Mouse (Mus musculus): ENCODE measurements around the gene 4931406P16Rik.

The 4931406P16Rik gene

GRCm38 (mm10) chr7:34312786-34313442 lies 437 bp downstream of the 4931406P16Rik start:
- CTCF ChIA-PET = no interaction called here

GRCm38 (mm10) chr7:34309186-34309764 lies 4.1 kb downstream of the 4931406P16Rik start:
- CTCF ChIA-PET = no interaction called here

- CTCF ChIA-PET = no interaction called here
Observed at GRCm38 (mm10) chr7:34308586-34308985, 4.8 kb downstream of the 4931406P16Rik start.

- CTCF ChIA-PET = no interaction called here
Observed at GRCm38 (mm10) chr7:34305454-34305853, 7.9 kb downstream of the 4931406P16Rik start.

- CTCF ChIA-PET = no interaction called here
Observed at GRCm38 (mm10) chr7:34302651-34303050, 10.7 kb downstream of the 4931406P16Rik start.

GRCm38 (mm10) chr7:34301952-34302351 lies 11.4 kb downstream of the 4931406P16Rik start:
- CTCF ChIA-PET = no interaction called here

GRCm38 (mm10) chr7:34298818-34299217 lies 14.5 kb downstream of the 4931406P16Rik start:
- CTCF ChIA-PET = no interaction called here

- CTCF ChIA-PET = no interaction called here
Observed at GRCm38 (mm10) chr7:34296124-34296523, 17.2 kb downstream of the 4931406P16Rik start.

GRCm38 (mm10) chr7:34292633-34293032 lies 20.7 kb downstream of the 4931406P16Rik start:
- CTCF ChIA-PET = no interaction called here

- CTCF ChIA-PET = no interaction called here
Observed at GRCm38 (mm10) chr7:34291265-34291664, 22.1 kb downstream of the 4931406P16Rik start.

- CTCF ChIA-PET = no interaction called here
Observed at GRCm38 (mm10) chr7:34290450-34291151, 22.8 kb downstream of the 4931406P16Rik start.

- CTCF ChIA-PET = no interaction called here
Observed at GRCm38 (mm10) chr7:34277656-34278055, 35.7 kb downstream of the 4931406P16Rik start.

- CTCF ChIA-PET = no interaction called here
Observed at GRCm38 (mm10) chr7:34276066-34276465, 37.3 kb downstream of the 4931406P16Rik start.

GRCm38 (mm10) chr7:34272465-34272864 lies 40.9 kb downstream of the 4931406P16Rik start:
- CTCF ChIA-PET = interaction anchor here (0.6 kb wide), 2 partner anchors 35 to 75 kb away, joined by 5 read pairs; no protein-coding TSS in a partner anchor

- CTCF ChIA-PET = no interaction called here
Observed at GRCm38 (mm10) chr7:34268463-34268862, 44.9 kb downstream of the 4931406P16Rik start.

- CTCF ChIA-PET = interaction anchor here (1.0 kb wide), 1 partner anchor 139 kb away, joined by 3 read pairs; no protein-coding TSS in a partner anchor
Observed at GRCm38 (mm10) chr7:34266421-34266820, 46.9 kb downstream of the 4931406P16Rik start.

GRCm38 (mm10) chr7:34265876-34266346 lies 47.4 kb downstream of the 4931406P16Rik start:
- CTCF ChIA-PET = interaction anchor here (0.5 kb wide), 1 partner anchor 92 kb away, joined by 4 read pairs; no protein-coding TSS in a partner anchor

- CTCF ChIA-PET = interaction anchor here (1.0 kb wide), 1 partner anchor 31 kb away, joined by 3 read pairs; no protein-coding TSS in a partner anchor
Observed at GRCm38 (mm10) chr7:34263437-34263836, 49.9 kb downstream of the 4931406P16Rik start.

- CTCF ChIA-PET = no interaction called here
Observed at GRCm38 (mm10) chr7:34258407-34258806, 54.9 kb downstream of the 4931406P16Rik start.

- CTCF ChIA-PET = no interaction called here
Observed at GRCm38 (mm10) chr7:34257279-34257678, 56.1 kb downstream of the 4931406P16Rik start.

GRCm38 (mm10) chr7:34255916-34256315 lies 57.4 kb downstream of the 4931406P16Rik start:
- CTCF ChIA-PET = no interaction called here

GRCm38 (mm10) chr7:34255137-34255536 lies 58.2 kb downstream of the 4931406P16Rik start:
- CTCF ChIA-PET = no interaction called here

- CTCF ChIA-PET = no interaction called here
Observed at GRCm38 (mm10) chr7:34252030-34252429, 61.3 kb downstream of the 4931406P16Rik start.

Measured in spleen, embryonic (tissue).